Mouse (Mus musculus) MEL (cell line): ENCODE data around the gene Chrdl1. TPM values are rescaled to one million over a fixed set of nuclear protein-coding genes. Genes with fewer than 3 reads are reported as not detected.

Source experiments
- DNase-seq: peaks from one replicate; pipeline ENCODE4 v3.0.0; 2011; ENCODE audit warnings: low read depth, low spot score
- H3K27ac ChIP-seq: 2 replicates; pipeline ENCODE4 v1.5.1; 2012; ENCODE audit warnings: low read depth, mild to moderate bottlenecking, control low read depth, low read length, moderate library complexity; ENCODE audit not compliant: control insufficient read depth
- H3K27me3 ChIP-seq, 2 experiments: fragments of 150-350 bp in 1 of 2; sonication (generic) in 1 of 2; 2 replicates each; pipeline ENCODE4 v1.6.1; 2012; ENCODE audit warnings: low read length in 2 of 2, mild to moderate bottlenecking in 2 of 2, improper control_type of control experiment in 1 of 2, moderate library complexity in 1 of 2; ENCODE audit not compliant: insufficient read depth in 2 of 2, control insufficient read depth in 1 of 2
- H3K36me3 ChIP-seq, 2 experiments: 2 replicates each; pipeline ENCODE4 v1.6.1; 2012 to 2014; ENCODE audit warnings: low read length in 2 of 2, improper control_type of control experiment in 1 of 2, inconsistent platforms in 1 of 2, mild to moderate bottlenecking in 1 of 2; ENCODE audit not compliant: insufficient read depth in 2 of 2, control insufficient read depth in 1 of 2
- H3K4me1 ChIP-seq, 2 experiments: fragments of 150-350 bp in 1 of 2; sonication (generic) in 1 of 2; 2 replicates each; pipeline ENCODE4 v1.6.1; 2012; ENCODE audit warnings: low read length in 2 of 2, improper control_type of control experiment in 1 of 2, mild to moderate bottlenecking in 1 of 2; ENCODE audit not compliant: insufficient read depth in 2 of 2, control insufficient read depth in 1 of 2
- H3K4me3 ChIP-seq, 2 experiments: fragments of 150-350 bp in 1 of 2; sonication (generic) in 1 of 2; 2 replicates each; pipeline ENCODE4 v1.5.1; 2012; ENCODE audit warnings: low read depth in 2 of 2, low read length in 2 of 2, mild to moderate bottlenecking in 2 of 2, moderate library complexity in 2 of 2, control low read depth in 1 of 2, improper control_type of control experiment in 1 of 2; ENCODE audit not compliant: control insufficient read depth in 1 of 2, insufficient read depth in 1 of 2
- H3K79me2 ChIP-seq: 2 replicates; pipeline ENCODE4 v1.6.1; 2012; ENCODE audit warnings: mild to moderate bottlenecking, low read length, moderate library complexity; ENCODE audit not compliant: control insufficient read depth, poor library complexity, insufficient read depth
- H3K9ac ChIP-seq: 2 replicates; pipeline ENCODE4 v1.6.1; 2012; ENCODE audit warnings: low read depth, mild to moderate bottlenecking, control low read depth, low read length, moderate library complexity; ENCODE audit not compliant: control insufficient read depth, poor library complexity, severe bottlenecking
- H3K9me3 ChIP-seq: fragments of 150-350 bp; sonication (generic); replicated peaks from 2 replicates; pipeline ENCODE4 v1.6.1; 2012; ENCODE audit warnings: mild to moderate bottlenecking, low read length, improper control_type of control experiment, moderate library complexity; ENCODE audit not compliant: insufficient read depth
- CHD1 ChIP-seq: IDR thresholded peaks from 2 replicates; pipeline ENCODE4 v1.6.1; 2012; ENCODE audit warnings: low read depth, mild to moderate bottlenecking, inconsistent platforms, low read length, improper control_type of control experiment
- CTCF ChIP-seq, 3 experiments: IDR thresholded peaks in 2 of 3; conservative IDR thresholded peaks in 1 of 3; 2 replicates each; pipeline ENCODE4 v1.5.1; 2011 to 2012; ENCODE audit warnings: low read length in 3 of 3, low read depth in 2 of 3, mild to moderate bottlenecking in 2 of 3, improper control_type of control experiment in 1 of 3, inconsistent platforms in 1 of 3, mixed read lengths in 1 of 3, moderate library complexity in 1 of 3; ENCODE audit not compliant: control insufficient read depth in 1 of 3, insufficient read depth in 1 of 3, poor library complexity in 1 of 3, severe bottlenecking in 1 of 3
- ELF1 ChIP-seq: IDR thresholded peaks from 2 replicates; pipeline ENCODE4 v1.6.1; 2014; ENCODE audit warnings: low read depth, mild to moderate bottlenecking, inconsistent platforms, low read length, improper control_type of control experiment, moderate library complexity
- GABPA ChIP-seq: IDR thresholded peaks from 2 replicates; pipeline ENCODE4 v1.6.1; 2012; ENCODE audit warnings: low read depth, mild to moderate bottlenecking, inconsistent platforms, low read length, improper control_type of control experiment, moderate library complexity
- GATA1 ChIP-seq: IDR thresholded peaks from 2 replicates; pipeline ENCODE4 v1.6.1; 2011; ENCODE audit warnings: low read depth, low read length, improper control_type of control experiment
- HCFC1 ChIP-seq: IDR thresholded peaks from 2 replicates; pipeline ENCODE4 v1.6.1; 2012; ENCODE audit warnings: low read depth, mild to moderate bottlenecking, inconsistent platforms, low read length, improper control_type of control experiment, moderate library complexity
- JUND ChIP-seq: IDR thresholded peaks from 2 replicates; pipeline ENCODE4 v1.6.1; 2011; ENCODE audit warnings: low read depth, mild to moderate bottlenecking, improper control_type of control experiment, low read length
- MAFK ChIP-seq: IDR thresholded peaks from 2 replicates; pipeline ENCODE4 v1.6.1; 2011; ENCODE audit warnings: low read depth, mild to moderate bottlenecking, low read length, improper control_type of control experiment, borderline replicate concordance
- MAZ ChIP-seq: IDR thresholded peaks from 2 replicates; pipeline ENCODE4 v1.6.1; 2012; ENCODE audit warnings: low read depth, mild to moderate bottlenecking, inconsistent platforms, low read length, improper control_type of control experiment
- MXI1 ChIP-seq: IDR thresholded peaks from 2 replicates; pipeline ENCODE4 v1.6.1; 2011; ENCODE audit warnings: mild to moderate bottlenecking, low read depth, low read length, improper control_type of control experiment
- NRF1 ChIP-seq: IDR thresholded peaks from 2 replicates; pipeline ENCODE4 v1.6.1; 2014; ENCODE audit warnings: low read depth, mild to moderate bottlenecking, inconsistent platforms, low read length, improper control_type of control experiment, moderate library complexity; ENCODE audit not compliant: poor library complexity, insufficient read depth, severe bottlenecking
- POLR2AphosphoS2 ChIP-seq: IDR thresholded peaks from 2 replicates; pipeline ENCODE4 v1.6.1; 2011; ENCODE audit warnings: low read length, improper control_type of control experiment
- POLR2AphosphoS5 ChIP-seq: IDR thresholded peaks from 2 replicates; pipeline ENCODE4 v1.6.1; 2012; ENCODE audit warnings: low read depth, borderline replicate concordance, mild to moderate bottlenecking, inconsistent platforms, low read length, moderate library complexity, mixed read lengths
- RAD21 ChIP-seq: IDR thresholded peaks from 2 replicates; pipeline ENCODE4 v1.6.1; 2011; ENCODE audit warnings: mild to moderate bottlenecking, low read depth, low read length, improper control_type of control experiment
- RCOR1 ChIP-seq: IDR thresholded peaks from 2 replicates; pipeline ENCODE4 v1.6.1; 2012; ENCODE audit warnings: low read depth, mild to moderate bottlenecking, inconsistent platforms, low read length, improper control_type of control experiment
- SMC3 ChIP-seq: IDR thresholded peaks from 2 replicates; pipeline ENCODE4 v1.6.1; 2011; ENCODE audit warnings: low read depth, low read length, improper control_type of control experiment
- TBP ChIP-seq: IDR thresholded peaks from 2 replicates; pipeline ENCODE4 v1.8.0; 2011; ENCODE audit warnings: low read depth, low read length, improper control_type of control experiment
- UBTF ChIP-seq: IDR thresholded peaks from 2 replicates; pipeline ENCODE4 v1.6.1; 2012; ENCODE audit warnings: low read depth, mild to moderate bottlenecking, inconsistent platforms, low read length, improper control_type of control experiment, moderate library complexity, borderline replicate concordance; ENCODE audit not compliant: insufficient read depth
- USF2 ChIP-seq, 2 experiments: IDR thresholded peaks; 2 replicates each; pipeline ENCODE4 v1.6.1; 2011 to 2012; ENCODE audit warnings: improper control_type of control experiment in 2 of 2, low read length in 2 of 2, borderline replicate concordance in 1 of 2, inconsistent platforms in 1 of 2, low read depth in 1 of 2, mild to moderate bottlenecking in 1 of 2; ENCODE audit not compliant: insufficient read depth in 1 of 2
- ZC3H11A ChIP-seq: IDR thresholded peaks from 2 replicates; pipeline ENCODE4 v1.6.1; 2012; ENCODE audit warnings: low read depth, mild to moderate bottlenecking, inconsistent platforms, low read length, improper control_type of control experiment
- polyA plus RNA-seq, 2 experiments: library from polyadenylated mRNA; stranded (reverse) in 1 of 2; unstranded in 1 of 2; fragments of >175 nt in 1 of 2; fragments of >200 nt in 1 of 2; gene quantifications; 2 replicates each; pipeline versions ENCODE4 v1.2.1 to v1.2.4; 2012; ENCODE audit warnings: low replicate concordance in 2 of 2, low read depth in 1 of 2; ENCODE audit not compliant: insufficient read length in 2 of 2, insufficient read depth in 1 of 2, missing spikeins in 1 of 2
- total RNA-seq: library from RNA; depleted of rRNA; stranded (reverse); fragments of 300-350 nt; gene quantifications from 2 replicates; pipeline ENCODE4 v1.2.3, GENCODE M21; 2012

The Chrdl1 gene
- total and polyA plus RNA-seq, 3 experiments = not detected

DNA sequence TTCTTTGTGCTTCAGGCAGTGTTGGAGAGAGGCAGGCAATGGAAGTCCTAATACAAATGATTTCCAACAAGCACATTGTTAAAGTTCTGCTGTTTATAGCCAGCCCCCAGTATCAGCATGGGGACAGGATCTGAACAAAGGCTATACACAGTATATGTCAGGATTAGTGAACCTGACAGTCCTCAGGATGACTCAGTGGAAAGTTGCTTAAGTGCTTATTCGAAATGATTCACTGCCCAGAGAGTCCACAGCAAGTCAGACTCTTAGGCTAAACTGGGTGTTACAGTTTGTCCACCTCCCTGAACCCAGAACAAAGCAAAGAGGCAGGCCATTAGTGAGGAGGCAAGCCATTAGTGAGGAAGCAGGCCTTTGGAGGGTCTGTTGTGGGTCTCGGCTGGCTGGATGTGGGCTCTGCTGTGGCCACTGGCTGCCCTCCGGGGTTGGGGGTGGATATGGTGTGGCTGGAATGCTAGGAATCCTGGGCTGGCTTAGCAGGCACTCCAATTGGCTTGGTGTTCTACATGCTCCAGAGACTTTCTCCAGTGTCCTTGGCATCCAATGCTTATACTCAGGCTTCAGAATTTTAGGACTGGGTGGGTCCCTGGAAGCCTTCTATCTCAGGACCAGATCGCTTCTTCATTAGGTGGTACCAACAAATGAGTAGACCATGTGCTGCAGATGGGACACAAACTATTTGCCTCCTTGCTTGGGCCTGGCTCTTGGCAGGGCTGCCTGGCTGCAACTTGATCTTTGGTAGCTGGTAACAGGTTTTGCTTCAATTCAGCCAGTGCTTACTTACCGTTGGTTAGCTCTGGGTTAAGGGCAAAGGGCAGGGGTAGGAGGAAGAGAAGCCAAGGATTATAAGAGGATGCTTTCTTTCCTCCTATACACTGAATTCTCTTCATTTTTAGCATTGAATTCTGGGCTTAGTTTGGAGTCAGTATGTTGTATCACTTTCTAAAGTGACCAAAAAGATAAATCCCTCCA lies 49.3 kb downstream of the Chrdl1 start:
- TF ChIP-seq ELF1 (no peak), RCOR1 (no peak), NRF1 (no peak), ZC3H11A (no peak), MXI1 (no peak), UBTF (no peak)
- Histone ChIP-seq H3K36me3 (no peaks in the 10 kb centered on the region), H3K4me3 (no peak overlapping the region), H3K27me3 (peaks cover 0 to 6% of the 10 kb centered on the region in 2 experiments; a peak in 3 of 4 replicates), H3K9me3 (no peaks in the 10 kb centered on the region), H3K9ac (no peak overlapping the region), H3K27ac (no peak overlapping the region), H3K4me1 (no peaks in the 10 kb centered on the region), H3K79me2 (no peaks in the 10 kb centered on the region)
- DNase-seq = no peak

DNA sequence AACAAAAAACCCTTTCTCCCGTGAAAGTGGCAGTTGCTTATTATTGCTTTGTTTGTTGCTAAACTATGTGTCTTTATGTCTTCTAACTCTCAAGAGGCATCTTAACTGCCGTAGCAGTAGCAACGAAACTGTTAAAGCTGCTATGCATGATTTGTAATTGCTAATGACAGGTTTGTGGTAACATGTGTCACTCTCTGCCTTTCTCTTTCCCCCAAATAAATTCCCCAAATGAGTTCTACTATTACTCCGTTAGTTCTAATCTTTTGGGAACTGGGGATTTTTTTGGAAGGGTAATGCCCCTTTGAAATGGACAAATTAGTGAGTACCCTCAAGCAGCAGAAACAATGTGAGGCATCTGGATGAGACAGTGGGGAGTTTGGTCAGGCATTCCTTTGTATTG lies 55.9 kb downstream of the Chrdl1 start:
- Histone ChIP-seq H3K79me2 (no peaks in the 10 kb centered on the region), H3K36me3 (no peaks in the 10 kb centered on the region), H3K4me3 (no peak overlapping the region), H3K9ac (no peak overlapping the region), H3K4me1 (no peaks in the 10 kb centered on the region), H3K9me3 (no peaks in the 10 kb centered on the region), H3K27ac (no peak overlapping the region), H3K27me3 (peaks cover 0 to 9% of the 10 kb centered on the region in 2 experiments; a peak in 3 of 4 replicates)
- no peak for DNase-seq
- TF ChIP-seq MAZ (no peak), RAD21 (no peak), POLR2AphosphoS5 (no peak), POLR2AphosphoS2 (no peak)

DNA sequence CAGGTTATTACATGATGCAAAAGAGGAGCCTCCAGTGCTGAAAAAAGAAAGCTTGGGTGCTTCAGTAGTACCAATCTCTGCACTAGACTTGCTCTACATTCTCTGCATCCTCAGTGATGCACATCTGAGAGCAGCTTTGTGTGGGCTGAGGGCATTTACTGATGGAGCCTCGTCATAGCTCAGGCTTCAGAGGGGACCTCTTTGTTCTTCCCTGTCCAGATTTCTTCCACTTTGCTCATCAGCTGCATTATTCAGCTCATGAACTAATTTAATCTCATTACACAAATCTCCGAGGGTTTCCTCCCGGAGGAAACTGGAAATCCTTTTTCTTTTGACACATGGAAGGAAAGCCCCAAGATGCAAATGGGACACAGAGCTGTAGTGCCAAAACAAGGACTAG lies 56.5 kb downstream of the Chrdl1 start:
- no peaks in the 10 kb centered on the region for H3K4me1 ChIP-seq
- H3K4me3 ChIP-seq = no peak overlapping the region
- no peak overlapping the region for H3K9ac ChIP-seq
- DNase-seq = no peak
- H3K79me2 ChIP-seq = no peaks in the 10 kb centered on the region
- H3K36me3 ChIP-seq = no peaks in the 10 kb centered on the region
- TF ChIP-seq JUND = no peak
- TF ChIP-seq GABPA = no peak
- TF ChIP-seq CTCF (IDR thresholded peaks at IDR 0.05 in 2 of 3, conservative IDR thresholded peaks at IDR 0.05 in 1 of 3; ENCODE audit: control insufficient read depth in 1 of 3, insufficient read depth in 1 of 3, low read depth in 2 of 3, low read length in 3 of 3, poor library complexity in 1 of 3, severe bottlenecking in 1 of 3) = no peak
- no peak for TF ChIP-seq TBP
- no peak for TF ChIP-seq MAFK
- no peak for TF ChIP-seq SMC3
- TF ChIP-seq HCFC1 = no peak
- TF ChIP-seq RCOR1 = no peak
- no peak for TF ChIP-seq GATA1
- no peak for TF ChIP-seq USF2 (IDR thresholded peaks at IDR 0.05; ENCODE audit: borderline replicate concordance in 1 of 2, insufficient read depth in 1 of 2, low read depth in 1 of 2, low read length in 2 of 2)
- TF ChIP-seq UBTF = no peak
- no peak for TF ChIP-seq NRF1
- TF ChIP-seq CHD1 = no peak
- TF ChIP-seq, all 39 proteins: peak for 0
- H3K27ac ChIP-seq = no peak overlapping the region
- peaks cover 0 to 9% of the 10 kb centered on the region in 2 experiments; a peak in 3 of 4 replicates for H3K27me3 ChIP-seq
- no peaks in the 10 kb centered on the region for H3K9me3 ChIP-seq
